In the genomic region with DNA sequence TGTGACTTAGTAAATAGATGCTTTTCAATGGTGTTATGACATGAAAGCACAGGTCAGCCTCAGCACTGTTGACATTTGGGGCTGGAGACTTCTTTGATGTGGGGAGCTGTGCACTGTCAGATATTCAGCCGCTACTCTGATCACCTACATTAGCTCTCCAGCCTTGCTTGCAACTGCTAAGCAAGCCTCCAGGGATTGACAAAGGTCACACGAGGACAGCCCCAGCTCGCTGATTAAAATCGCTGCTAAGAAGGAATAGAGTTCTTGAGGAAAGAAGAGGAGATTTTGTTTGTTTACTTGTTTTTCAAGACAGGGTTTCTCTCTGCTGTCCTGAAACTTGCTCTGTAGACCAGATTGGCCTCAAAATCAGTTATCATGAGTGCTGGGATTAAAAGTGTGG, we compare ENCODE assay signal across 8 mouse cellular contexts.
A peak's percentile ranks its signal among the peaks of the same experiment; 100 is the strongest.
DNase-seq lines count a peak whose midpoint lies in the region; ATAC-seq and TF ChIP-seq lines count a peak whose summit lies in the region.
"Had no signal": no experiment of that assay in that cellular context is flagged by ENCODE, and none has a peak within 500 bp of the region (broad histone marks: within the 10 kb centered on the region; RNA-seq: fewer than 3 reads in every experiment).

No protein-coding gene starts in this region.

- no peaks in the 10 kb centered on the region for H3K36me3 ChIP-seq in hindbrain, embryonic 15.5 days
- no peaks in the 10 kb centered on the region for H3K36me3 ChIP-seq in midbrain, postnatal 0 days (ENCODE audit: insufficient read depth, low read length)

- no peaks in the 10 kb centered on the region for H3K27me3 ChIP-seq in hindbrain, embryonic 15.5 days
- H3K27me3 ChIP-seq in midbrain, postnatal 0 days (ENCODE audit: insufficient read depth, low read length) = no peaks in the 10 kb centered on the region

- WGBS in hindbrain, embryonic 15.5 days = 35% methylated on average over 4 of the region's 4 CpGs
- WGBS in midbrain, postnatal 0 days = 42% methylated on average over 4 of the region's 4 CpGs

- TF ChIP-seq CTCF in layer of hippocampus, adult 2 months (conservative IDR thresholded peaks at IDR 0.05) = no peak
- no peak for TF ChIP-seq CTCF in midbrain, postnatal 0 days (IDR thresholded peaks at IDR 0.05)

- H3K4me1 ChIP-seq in hindbrain, embryonic 15.5 days (replicated peaks) = peaks cover 23% of the 10 kb centered on the region
- 0 out of 2 replicates have a peak, but pooled peaks cover 9% of the 10 kb centered on the region for H3K4me1 ChIP-seq in midbrain, postnatal 0 days (ENCODE audit: insufficient read depth, low read length)

- no peak for DNase-seq in layer of hippocampus, adult 2 months (ENCODE audit: low spot score in 2 of 2)
- no peak for DNase-seq in layer of hippocampus, adult 8-10 months (ENCODE audit: low spot score in 2 of 2)
- peak; percentile 14 to 26 for DNase-seq in cerebellum, postnatal 14 days
- peak; percentile 34 for DNase-seq in midbrain, postnatal 0 days (ENCODE audit: low spot score)
- no peak for DNase-seq in right cerebral cortex, postnatal 4 days

- no peak overlapping the region; the same call in 1 of the 2 replicates for H3K4me3 ChIP-seq in layer of hippocampus, adult 2 months
- H3K4me3 ChIP-seq in hindbrain, embryonic 15.5 days = no peak overlapping the region
- H3K4me3 ChIP-seq in midbrain, postnatal 0 days (ENCODE audit: low read depth, low read length) = no peak overlapping the region

- H3K9ac ChIP-seq in hindbrain, embryonic 15.5 days = no peak overlapping the region
- H3K9ac ChIP-seq in midbrain, postnatal 0 days (replicated peaks; ENCODE audit: low read length, poor library complexity, severe bottlenecking) = no peak overlapping the region
- H3K9ac ChIP-seq: liver, embryonic 14.5 days had no signal

- peak overlapping the region; percentile 96; the same call in 1 of the 2 replicates for H3K27ac ChIP-seq in layer of hippocampus, adult 2 months
- 0 out of 2 replicates have a peak overlapping the region, but pooled peaks have one; percentile 84 for H3K27ac ChIP-seq in hindbrain, embryonic 15.5 days (replicated peaks)
- H3K27ac ChIP-seq in midbrain, postnatal 0 days (ENCODE audit: low read depth, low read length) = no peak overlapping the region
- H3K27ac ChIP-seq: liver, embryonic 14.5 days had no signal

- ATAC-seq in hindbrain, embryonic 15.5 days (ENCODE audit: low FRiP score, low read depth) = 0 out of 2 replicates have a peak, but pooled peaks have one; percentile 12
- 0 out of 2 replicates have a peak, but pooled peaks have one; percentile 11 for ATAC-seq in midbrain, postnatal 0 days (ENCODE audit: low FRiP score)
- ATAC-seq in monocyte, adult 5-6 weeks (replicated peaks; ENCODE audit: insufficient number of reproducible peaks, low FRiP score, low TSS enrichment, poor library complexity, severe bottlenecking) = no peak

- 0 out of 2 replicates have a peak overlapping the region, but pooled peaks have one; percentile 76 for H3K4me2 ChIP-seq in hindbrain, embryonic 15.5 days
- H3K4me2 ChIP-seq in midbrain, postnatal 0 days (ENCODE audit: low read depth, low read length, poor library complexity, severe bottlenecking) = no peak overlapping the region

- H3K9me3 ChIP-seq in hindbrain, embryonic 15.5 days = no peaks in the 10 kb centered on the region
- no peaks in the 10 kb centered on the region for H3K9me3 ChIP-seq in midbrain, postnatal 0 days (ENCODE audit: low read length)

Comparison
In these comparisons a context has a peak if more than half of its experiments do, and no peak if none do; other contexts are left out.
1. DNase-seq: peak in cerebellum, postnatal 14 days (2 of 2) and midbrain, postnatal 0 days (single experiment); none in layer of hippocampus, adult 2 months (0 of 2), layer of hippocampus, adult 8-10 months (0 of 2) and right cerebral cortex, postnatal 4 days (single experiment).